Mouse (Mus musculus) granulocyte monocyte progenitor cell, adult 5-6 weeks (primary cell): ENCODE data around the gene Lyz1. TPM values are rescaled to one million over a fixed set of nuclear protein-coding genes. Genes with fewer than 3 reads are reported as not detected.
"Not testable (repeated sequence)": the region's sequence is repeated elsewhere in the genome, so short reads cannot be mapped to it uniquely, and the experiment has no call there.

ENCODE experiments used
- ATAC-seq: replicated peaks from 2 replicates; pipeline ENCODE4 v1.8.0; 2016; ENCODE audit warnings: mild to moderate bottlenecking, moderate TSS enrichment, inconsistent platforms; ENCODE audit not compliant: poor library complexity, severe bottlenecking
- total RNA-seq, 2 experiments: library from RNA; stranded (forward) in 1 of 2; stranded (reverse) in 1 of 2; fragments of 200-712, 200-1000 nt in 1 of 2; fragments of >200 nt in 1 of 2; fragmentation: Nextera tagmentation in 1 of 2; gene quantifications; 2 replicates each; pipeline ENCODE4 v1.2.3; 2014 to 2017

Lyz1 gene
- total RNA-seq (2014; fragmentation: Nextera tagmentation) (not detected in 2 replicates), total RNA-seq (2017) (0.22 and 0.41 TPM in 2 replicates)

DNA sequence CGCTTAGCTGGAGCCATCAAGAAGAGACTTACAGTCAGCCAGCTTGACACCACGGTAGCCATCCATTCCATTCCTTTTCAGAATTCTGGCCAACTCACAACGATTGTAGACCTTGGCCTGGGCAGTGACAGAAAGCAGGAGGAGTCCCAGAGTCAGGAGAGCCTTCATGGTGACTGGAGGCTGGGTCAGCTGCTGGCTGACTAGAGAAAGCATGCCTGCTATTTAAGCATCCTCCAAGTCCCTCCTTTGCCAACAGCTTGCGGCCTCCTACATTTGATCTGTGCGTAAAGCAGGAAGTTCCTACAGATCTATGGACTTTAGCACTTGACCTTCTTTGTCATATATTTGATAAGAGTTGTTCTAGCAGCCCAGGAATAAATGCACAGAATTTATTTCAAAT is at the start of gene Lyz1:
Gene Lyz1 (minus strand): TSS at position 198 of the 400 bp plus-strand sequence.
- ATAC-seq = 0 out of 2 replicates have a peak, but pooled peaks have one; percentile 34

GRCm38 (mm10) chr10:117342406-117342805 is 49.7 kb upstream of the Lyz1 start:
- ATAC-seq = no peak

- peak; percentile 20; the same call in 1 of the 2 replicates for ATAC-seq
These were observed 48.4 kb upstream of the Lyz1 start for GRCm38 (mm10) chr10:117341029-117341428.

GRCm38 (mm10) chr10:117339241-117339640 is 46.6 kb upstream of the Lyz1 start:
- no peak for ATAC-seq

GRCm38 (mm10) chr10:117337946-117338345 is 45.3 kb upstream of the Lyz1 start:
- no peak for ATAC-seq

- ATAC-seq = peak; percentile 92
These were observed 43.0 kb upstream of the Lyz1 start for GRCm38 (mm10) chr10:117335649-117336048.

- ATAC-seq = peak; percentile 94
These were observed 37.9 kb upstream of the Lyz1 start for GRCm38 (mm10) chr10:117330521-117330920.

DNA sequence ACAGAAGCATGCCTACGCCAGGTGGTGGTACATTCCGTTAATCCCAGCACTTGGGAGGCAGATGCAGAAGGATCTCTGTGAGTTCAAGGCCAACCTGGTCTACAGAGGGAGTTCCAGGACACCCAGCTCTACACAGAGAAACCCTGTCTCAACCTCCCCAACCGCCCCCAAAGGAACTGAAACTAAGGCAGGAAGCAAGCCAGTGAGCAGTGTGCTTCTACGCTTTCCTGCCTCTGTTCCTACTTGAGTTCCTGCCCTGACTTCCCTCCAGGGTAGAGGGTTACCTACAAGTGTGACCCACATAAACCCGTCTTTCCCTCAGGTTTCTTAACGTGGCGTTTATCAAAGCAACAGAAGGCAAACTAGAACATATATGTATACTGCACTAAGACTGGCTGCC is 31.1 kb upstream of the Lyz1 start:
- peak; percentile 94 for ATAC-seq

DNA sequence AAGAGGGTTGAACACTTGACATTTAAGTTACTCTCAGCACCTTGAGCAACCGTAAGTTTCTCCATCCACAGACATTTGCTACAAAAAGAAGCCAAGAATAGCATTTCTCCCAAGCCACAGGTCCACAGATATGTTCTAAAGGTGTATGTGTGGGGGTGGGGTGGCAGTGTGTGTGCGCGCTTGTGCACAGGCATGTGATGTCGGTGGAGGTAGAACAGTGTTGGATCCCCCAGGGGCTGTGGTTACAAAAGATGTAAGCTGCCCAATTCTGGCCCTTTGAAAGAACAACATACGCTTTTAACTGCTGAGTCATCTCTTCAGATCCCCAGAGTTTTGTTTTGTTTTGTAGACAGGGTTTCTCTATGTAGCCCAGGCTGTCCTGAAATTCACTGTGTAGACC is 30.0 kb upstream of the Lyz1 start:
- ATAC-seq = no peak

- ATAC-seq = peak; percentile 34
These were observed 27.9 kb upstream of the Lyz1 start for GRCm38 (mm10) chr10:117320571-117320981.

DNA sequence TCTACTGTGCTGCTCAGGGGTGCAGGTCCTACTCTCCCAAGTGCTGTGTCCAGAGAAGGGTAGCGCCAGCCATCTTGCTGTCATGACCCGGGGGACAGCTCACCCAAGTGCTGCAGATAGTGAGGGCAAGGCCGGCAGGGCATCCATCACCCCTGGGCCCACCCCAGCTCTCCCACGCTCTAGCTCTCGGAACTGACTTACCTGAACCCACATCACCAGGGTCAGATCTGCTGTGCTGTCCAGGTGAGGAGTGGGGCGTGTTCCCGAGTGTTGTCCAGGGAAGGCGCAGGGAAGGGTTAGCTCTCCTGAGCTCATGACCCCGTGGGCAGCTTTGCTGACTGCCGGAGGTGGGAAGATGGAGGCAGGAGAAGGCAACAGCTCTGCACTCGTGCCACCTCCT is 23.7 kb upstream of the Lyz1 start:
- no peak for ATAC-seq

GRCm38 (mm10) chr10:117313133-117313532 is 20.5 kb upstream of the Lyz1 start:
- peak; percentile 65; the same call in 1 of the 2 replicates for ATAC-seq

DNA sequence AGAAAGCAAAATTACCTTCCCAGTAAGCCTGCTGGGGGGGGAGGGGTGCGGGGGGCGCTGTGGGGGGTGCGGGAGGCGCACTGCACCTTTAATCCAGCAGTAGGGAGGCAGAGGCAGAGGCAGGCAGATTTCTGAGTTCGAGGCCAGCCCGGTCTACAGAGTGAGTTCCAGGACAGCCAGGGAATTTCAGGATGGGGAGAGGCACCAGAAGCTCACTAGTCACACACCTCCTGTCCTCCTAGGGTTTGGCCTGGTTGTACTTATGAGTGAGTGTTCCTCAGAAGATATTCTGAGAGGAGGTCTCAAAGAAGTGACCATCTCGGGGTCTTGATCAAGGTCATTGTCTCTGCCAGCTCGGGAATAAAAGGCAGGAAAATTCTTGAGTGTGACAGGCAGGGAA is 19.5 kb upstream of the Lyz1 start:
- ATAC-seq = no peak

DNA sequence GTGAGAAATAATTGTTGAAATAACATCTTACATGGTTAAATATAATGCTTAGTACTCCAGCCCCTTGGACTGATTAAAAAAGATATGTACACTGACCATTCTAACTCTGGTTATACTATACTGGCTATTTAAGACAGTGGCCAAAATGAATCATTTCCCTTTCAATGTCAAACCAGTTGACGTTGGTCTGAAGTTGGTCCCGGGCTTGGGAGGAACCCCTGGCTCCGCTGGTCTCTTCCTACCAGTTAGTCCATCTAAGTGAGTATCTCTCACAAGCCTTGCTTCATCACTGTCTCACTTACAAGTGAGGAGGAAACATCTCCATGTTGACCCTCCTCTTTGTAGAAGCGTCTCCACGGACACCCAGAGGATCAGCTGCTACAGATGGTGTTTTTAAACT is 11.7 kb upstream of the Lyz1 start:
- ATAC-seq = no peak

GRCm38 (mm10) chr10:117301688-117302087 is 9.0 kb upstream of the Lyz1 start:
- ATAC-seq = peak; percentile 84

DNA sequence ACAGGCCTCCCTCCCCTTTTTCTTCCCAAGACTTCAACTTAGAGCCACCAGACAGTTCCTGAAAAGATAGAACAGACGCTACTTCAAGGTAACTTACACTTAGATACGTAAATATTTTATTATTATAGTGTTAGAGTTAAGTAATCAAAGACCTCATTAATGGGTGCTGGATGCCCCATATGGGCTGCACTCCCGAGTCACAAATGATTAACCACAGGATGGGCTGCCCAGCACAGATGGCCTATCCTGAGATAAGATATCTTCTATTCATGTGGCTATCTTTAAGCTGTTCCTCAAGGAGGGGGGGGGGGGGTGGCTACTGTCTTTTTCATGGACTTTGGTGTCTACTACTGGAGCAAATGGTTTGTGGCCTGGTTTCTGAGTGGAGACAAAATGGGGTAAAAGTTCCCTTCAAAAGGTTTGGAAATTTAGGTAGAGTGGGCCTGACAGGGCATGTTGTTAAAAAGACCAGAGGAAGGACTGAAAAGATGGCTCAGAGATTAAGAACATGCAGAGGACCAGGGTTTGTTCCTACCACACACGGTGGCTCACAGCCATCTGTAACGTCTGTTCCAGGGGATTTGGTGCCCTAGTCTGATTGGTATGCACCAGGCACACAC is 7.3 kb upstream of the Lyz1 start:
- no peak for ATAC-seq

- no peak for ATAC-seq
These were observed 6.4 kb upstream of the Lyz1 start for GRCm38 (mm10) chr10:117299106-117299505.

DNA sequence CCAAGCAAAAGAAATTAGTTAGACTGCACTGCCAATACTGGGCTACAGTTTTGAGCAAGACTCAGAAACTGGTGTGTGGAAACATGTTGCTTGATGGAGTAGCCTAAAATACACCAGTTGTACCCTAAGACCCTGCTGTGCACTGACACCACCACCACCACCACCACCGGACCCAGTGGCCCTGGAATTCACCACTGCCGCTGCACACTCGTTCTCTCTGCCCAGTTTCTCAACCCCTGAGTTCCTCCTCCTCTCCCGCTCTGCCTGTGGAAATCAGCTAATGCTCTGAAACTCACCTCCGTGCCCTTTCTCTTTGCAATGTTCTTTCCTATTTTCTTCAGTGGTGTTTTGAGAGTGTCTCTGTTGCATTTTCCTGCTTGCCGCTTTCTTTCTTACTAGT is 5.7 kb upstream of the Lyz1 start:
- ATAC-seq = peak; percentile 69

- not testable (repeated sequence) for ATAC-seq
These were observed 1.7 kb downstream of the Lyz1 start for GRCm38 (mm10) chr10:117290936-117291335.

DNA sequence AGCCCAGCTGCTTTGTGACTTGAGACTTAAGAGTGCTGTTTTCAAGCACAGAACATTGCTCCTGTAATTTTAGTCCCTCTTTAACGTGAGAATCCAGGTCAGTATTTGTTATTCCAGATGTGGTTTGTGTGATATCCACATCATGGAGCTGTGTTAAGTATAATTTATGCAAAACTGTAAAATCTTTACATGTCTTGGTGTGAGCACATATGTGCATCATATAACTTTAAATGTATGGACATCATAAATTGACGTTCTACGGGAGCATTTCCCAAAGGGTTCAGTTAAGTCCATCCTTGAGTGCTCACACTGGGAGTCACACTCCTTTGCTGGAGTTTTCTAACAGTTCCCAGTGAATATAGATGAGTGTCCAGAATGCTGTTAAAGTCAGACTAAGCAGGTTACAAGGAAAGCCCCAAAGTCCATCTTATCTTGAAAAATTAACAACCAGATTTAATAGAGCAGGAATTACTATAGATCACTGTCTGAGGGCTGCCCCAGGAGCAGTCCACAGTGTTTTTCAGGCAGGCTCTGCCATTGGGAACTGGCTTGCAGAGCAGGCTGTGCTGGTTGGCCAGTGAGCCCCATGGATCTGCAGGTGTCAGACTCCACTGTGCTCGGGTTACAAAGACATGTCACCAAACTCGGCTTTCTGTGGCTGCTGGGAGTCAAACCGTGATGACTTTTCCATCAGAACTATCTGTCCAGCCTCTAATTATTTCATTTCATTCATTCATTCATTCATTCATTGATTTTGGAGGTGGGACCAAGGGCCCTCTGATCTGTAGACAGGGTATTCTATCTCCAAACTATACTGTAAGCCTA is 2.4 kb downstream of the Lyz1 start:
- no peak for ATAC-seq

DNA sequence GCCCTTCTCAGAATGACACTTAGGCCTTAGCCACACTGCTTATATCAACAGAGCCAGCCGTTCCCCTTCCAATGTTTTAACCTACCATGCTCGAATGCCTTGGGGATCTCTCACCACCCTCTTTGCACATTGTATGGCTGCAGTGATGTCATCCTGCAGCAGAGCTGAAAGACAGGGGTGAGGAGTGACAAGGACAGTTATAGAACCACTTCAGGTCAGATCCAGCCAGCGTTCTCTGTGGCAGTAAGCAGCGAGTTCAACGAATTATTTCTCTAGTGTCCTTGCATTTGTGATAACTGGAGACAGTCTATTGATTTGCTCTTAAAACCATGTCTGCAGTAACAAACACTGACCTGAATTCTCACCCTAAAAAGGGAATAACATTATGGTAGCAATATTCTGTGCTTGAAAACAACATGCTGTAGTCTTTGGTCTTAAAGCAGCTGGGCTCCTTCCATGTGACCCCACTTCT is 3.6 kb downstream of the Lyz1 start:
- ATAC-seq = not testable (repeated sequence)
